1 mouse cellular context compared by ENCODE assay signal in the genomic region with DNA sequence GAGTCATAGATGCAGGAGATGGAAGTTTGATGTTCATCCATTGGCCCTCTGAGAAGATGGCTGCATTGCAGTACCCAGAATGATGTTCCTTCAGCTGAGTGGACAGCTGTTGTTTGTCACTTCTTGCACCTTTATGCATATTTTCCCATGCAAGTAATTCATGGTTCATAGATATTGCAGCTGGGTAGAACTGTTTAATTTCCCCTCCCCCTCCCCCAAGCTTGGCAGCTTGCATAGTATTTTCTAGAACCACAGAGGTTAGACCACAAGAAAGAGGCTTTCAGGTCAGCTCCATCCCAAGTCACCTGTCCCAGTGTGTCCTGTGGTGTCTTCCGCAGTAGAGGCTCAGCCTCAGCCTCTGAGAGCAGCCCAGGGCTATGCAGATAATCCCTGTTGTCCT.
A peak's percentile ranks its signal among the peaks of the same experiment; 100 is the strongest.
TF ChIP-seq lines count a peak whose summit lies in the region.

No protein-coding gene starts in this region.

TF ChIP-seq in CH12.LX, 34 proteins besides CTCF, POLR2A, EP300 and RAD21 (continued from another document):
- TF ChIP-seq ETS1 (conservative IDR thresholded peaks at IDR 0.05; ENCODE audit: low read depth, low read length): peak; percentile 56
